Mouse (Mus musculus) ES-Bruce4 (cell line): ENCODE results near the gene Dclre1c. TPM values are rescaled to one million over a fixed set of nuclear protein-coding genes. Genes with fewer than 3 reads are reported as not detected.

Source experiments
- H3K27ac ChIP-seq: 2 replicates; pipeline ENCODE4 v1.5.1; 2012; ENCODE audit warnings: low read length, inconsistent platforms; ENCODE audit not compliant: insufficient read depth
- H3K27me3 ChIP-seq: 2 replicates; pipeline ENCODE4 v1.6.1; 2012; ENCODE audit warnings: mild to moderate bottlenecking, low read length, inconsistent platforms; ENCODE audit not compliant: control insufficient read depth, poor library complexity, insufficient read depth, severe bottlenecking
- H3K36me3 ChIP-seq: 2 replicates; pipeline ENCODE4 v1.6.1; 2012; ENCODE audit warnings: inconsistent platforms, mild to moderate bottlenecking, low read length, moderate library complexity; ENCODE audit not compliant: control insufficient read depth, poor library complexity, insufficient read depth, severe bottlenecking
- H3K4me1 ChIP-seq: one replicate; pipeline ENCODE4 v1.8.1; 2011; ENCODE audit warnings: low read length; ENCODE audit not compliant: control insufficient read depth, insufficient read depth
- H3K4me3 ChIP-seq: 2 replicates; pipeline ENCODE4 v1.5.1; 2011; ENCODE audit warnings: low read depth, mild to moderate bottlenecking, low read length
- H3K9ac ChIP-seq: 2 replicates; pipeline ENCODE4 v1.6.1; 2012; ENCODE audit warnings: low read depth, mild to moderate bottlenecking, inconsistent platforms; ENCODE audit not compliant: poor library complexity, severe bottlenecking
- H3K9me3 ChIP-seq: replicated peaks from 2 replicates; pipeline ENCODE4 v1.6.1; 2012; ENCODE audit warnings: mild to moderate bottlenecking, low read length, inconsistent platforms; ENCODE audit not compliant: control insufficient read depth, poor library complexity, insufficient read depth, severe bottlenecking
- EP300 ChIP-seq: IDR thresholded peaks from 2 replicates; pipeline ENCODE4 v1.6.1; 2011; ENCODE audit warnings: low read depth, low read length; ENCODE audit not compliant: insufficient read depth
- POLR2A ChIP-seq: IDR thresholded peaks from one replicate; pipeline ENCODE4 v1.8.1; 2011; ENCODE audit warnings: low read length; ENCODE audit not compliant: insufficient read depth
- polyA plus RNA-seq: library from polyadenylated mRNA; stranded (reverse); fragments of >200 nt; gene quantifications from 2 replicates; pipeline ENCODE4 v1.2.4, GENCODE M21; 2011; ENCODE audit warnings: low read depth; ENCODE audit not compliant: missing spikeins, insufficient read depth, insufficient read length

Dclre1c gene
- polyA plus RNA-seq, 1 experiment: 14.7 TPM

DNA sequence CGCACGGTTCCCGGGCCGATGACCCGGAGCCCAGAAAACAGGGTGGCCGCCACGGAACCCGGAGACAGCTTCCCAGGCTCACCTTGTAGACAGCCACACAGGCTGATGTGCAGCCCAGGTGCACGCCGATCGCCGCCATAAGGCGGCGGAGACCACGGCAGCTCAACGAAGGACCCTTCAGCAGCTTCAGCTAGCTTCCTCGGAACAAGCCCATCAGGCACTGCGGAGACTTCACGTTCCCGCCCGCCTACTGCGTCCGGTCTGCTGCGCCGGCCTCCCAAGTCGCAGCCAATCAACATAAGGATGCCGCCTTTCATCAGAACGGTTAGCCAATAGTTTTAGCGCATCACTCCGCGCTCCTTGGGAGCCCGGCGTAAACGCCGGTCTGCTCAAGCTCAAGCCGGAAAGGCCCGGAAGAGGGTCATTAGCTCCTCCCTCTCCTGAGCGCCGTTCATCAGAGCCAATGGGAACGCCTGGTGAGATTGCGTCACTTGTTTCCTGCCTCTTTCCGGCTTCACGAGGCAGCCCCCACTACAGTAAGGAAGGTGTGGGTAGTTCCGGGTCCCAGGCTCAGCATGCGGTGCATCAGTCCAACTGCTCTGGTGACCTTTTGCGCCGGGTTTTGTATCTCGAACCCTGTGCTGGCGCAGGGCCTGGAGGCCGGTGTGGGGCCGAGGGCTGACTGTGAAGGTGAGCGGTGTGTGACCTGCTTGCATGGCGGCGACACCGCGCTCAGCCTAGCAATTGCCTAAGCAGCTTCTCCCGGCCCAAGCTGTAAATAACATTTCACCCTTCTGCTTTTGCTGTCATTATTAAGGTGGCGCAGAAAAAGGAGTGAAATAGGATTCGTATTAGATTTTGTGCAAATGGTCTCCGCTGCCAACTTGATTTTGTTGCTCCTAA lies 88.9 kb downstream of the Dclre1c start, which contains the start of the genes Gm45902, Hspa14 and Cdnf:
Gm45902 (minus strand) TSS at position 239 of the 903 bp plus-strand sequence.
Hspa14 (minus strand) TSS at position 263 of the 903 bp plus-strand sequence.
Cdnf (plus strand) TSS at position 479 of the 903 bp plus-strand sequence.
- H3K9me3 ChIP-seq: no peaks in the 10 kb centered on the region
- peak within 1 kb of the TSS; percentile 65 for H3K27ac ChIP-seq
- TF ChIP-seq EP300 (no peak), POLR2A (peak; percentile 81)
- no peaks in the 10 kb centered on the region for H3K4me1 ChIP-seq
- peak within 1 kb of the TSS; percentile 85 for H3K9ac ChIP-seq
- H3K4me3 ChIP-seq: peak within 1 kb of the TSS; percentile 85
- peaks cover 29% of the 10 kb centered on the region for H3K36me3 ChIP-seq
- H3K27me3 ChIP-seq: no peaks in the 10 kb centered on the region

Other genes with a start within 250 kb of the Dclre1c start
- 119 TPM in 2 replicates for gene Nmt2, start 139.9 kb upstream of the Dclre1c start, polyA plus RNA-seq
- 17.1 and 19.0 TPM in 2 replicates for gene Rpp38, start 91.5 kb upstream of the Dclre1c start, polyA plus RNA-seq
- gene Acbd7, start 88.0 kb upstream of the Dclre1c start, polyA plus RNA-seq: 5.9 and 8.7 TPM in 2 replicates
- not detected in 2 replicates for gene Olah, start 26.9 kb upstream of the Dclre1c start, polyA plus RNA-seq
- not detected in 2 replicates for gene Meig1, start 1.5 kb upstream of the Dclre1c start, polyA plus RNA-seq
- 33.9 and 34.2 TPM in 2 replicates for gene Suv39h2, start 50.9 kb downstream of the Dclre1c start, polyA plus RNA-seq
- gene Gm45902, start 88.7 kb downstream of the Dclre1c start, polyA plus RNA-seq: 4.4 and 4.7 TPM in 2 replicates
- gene Hspa14, start 88.7 kb downstream of the Dclre1c start, polyA plus RNA-seq: 111 and 128 TPM in 2 replicates
- 0.79 and 1.4 TPM in 2 replicates for gene Cdnf, start 88.9 kb downstream of the Dclre1c start, polyA plus RNA-seq
- gene Fam107b, start 146.4 kb downstream of the Dclre1c start, polyA plus RNA-seq: 46.0 and 54.4 TPM in 2 replicates